Mouse (Mus musculus) erythroblast, adult 5-6 weeks (primary cell): ENCODE measurements around the gene Wwc2. TPM values are rescaled to one million over a fixed set of nuclear protein-coding genes. Genes with fewer than 3 reads are reported as not detected.

Source experiments
- total RNA-seq, 2 experiments: library from RNA; stranded (forward) in 1 of 2; stranded (reverse) in 1 of 2; fragments of 150-400 nt in 1 of 2; fragments of 200-764, 138-1000 nt in 1 of 2; gene quantifications; 2 replicates each; pipeline versions ENCODE4 v1.2.3 to v1.2.4; 2015 to 2017; ENCODE audit warnings: low replicate concordance in 2 of 2

Gene Wwc2
- total RNA-seq, 2 experiments from 2014 or later = 0.17 to 1.3 TPM

Other genes starting within 250 kb of the Wwc2 start
- gene Cldn24, start 168.8 kb downstream of the Wwc2 start, total RNA-seq (2015; ENCODE audit: low replicate concordance) = not detected in 2 replicates
- not detected in 2 replicates for gene Cldn24, start 168.8 kb downstream of the Wwc2 start, total RNA-seq (2017; ENCODE audit: low replicate concordance)
- gene Cldn22, start 166.4 kb downstream of the Wwc2 start, total RNA-seq (2015; ENCODE audit: low replicate concordance) = not detected in 2 replicates
- gene Cldn22, start 166.4 kb downstream of the Wwc2 start, total RNA-seq (2017; ENCODE audit: low replicate concordance) = not detected in 2 replicates
- 1.3 and 7.3 TPM in 2 replicates for gene Dctd, start 108.2 kb upstream of the Wwc2 start, total RNA-seq (2015; ENCODE audit: low replicate concordance)
- 1.8 and 3.8 TPM in 2 replicates for gene Dctd, start 108.2 kb upstream of the Wwc2 start, total RNA-seq (2017; ENCODE audit: low replicate concordance)